Mouse (Mus musculus): ENCODE measurements around the gene Leo1.
"Not testable (repeated sequence)": the region's sequence is repeated elsewhere in the genome, so short reads cannot be mapped to it uniquely, and the experiment has no call there.

Leo1 gene

DNA sequence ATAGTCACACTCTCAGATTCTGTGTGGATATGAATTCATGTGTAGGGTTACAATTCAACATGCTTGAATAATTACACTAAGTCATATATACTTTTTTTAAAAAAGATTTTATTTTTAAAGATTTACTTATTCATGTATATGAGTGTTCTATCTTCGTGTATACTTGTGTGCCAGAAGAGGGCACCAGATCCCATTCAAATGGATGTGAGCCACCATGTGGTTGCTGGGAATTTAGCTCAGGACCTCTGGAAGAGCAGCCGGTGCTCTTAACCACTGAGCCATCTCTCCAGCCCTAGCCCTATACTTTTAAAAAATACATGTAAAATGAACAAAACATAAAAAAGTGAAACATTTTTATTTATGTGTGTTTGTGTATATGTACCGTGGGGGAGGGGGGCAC, 26.3 kb downstream of the Leo1 start:
- no peak for DNase-seq (ENCODE audit: low spot score in 2 of 2)

DNA sequence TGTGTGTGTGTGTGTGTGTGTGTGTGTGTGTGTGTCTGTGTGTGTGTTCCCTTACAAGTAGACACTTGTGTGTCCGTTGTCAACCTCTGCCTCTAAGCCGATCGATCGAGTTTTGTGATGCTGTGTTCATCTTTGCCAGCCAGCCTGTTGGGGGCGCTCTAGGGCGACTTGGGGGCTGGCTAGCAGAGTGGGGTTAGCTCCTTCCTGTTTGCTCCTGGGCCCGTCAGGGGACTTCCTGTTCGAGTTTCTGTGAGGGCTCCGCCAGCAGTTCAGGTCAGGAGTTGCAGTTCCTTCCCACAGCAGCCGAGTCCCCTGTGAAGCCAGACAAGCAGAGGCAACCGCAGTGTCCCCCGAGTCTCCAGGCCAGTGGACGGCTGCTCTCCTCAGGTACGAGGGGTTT, 27.0 kb downstream of the Leo1 start:
- DNase-seq (ENCODE audit: low spot score in 2 of 2) = no peak

DNA sequence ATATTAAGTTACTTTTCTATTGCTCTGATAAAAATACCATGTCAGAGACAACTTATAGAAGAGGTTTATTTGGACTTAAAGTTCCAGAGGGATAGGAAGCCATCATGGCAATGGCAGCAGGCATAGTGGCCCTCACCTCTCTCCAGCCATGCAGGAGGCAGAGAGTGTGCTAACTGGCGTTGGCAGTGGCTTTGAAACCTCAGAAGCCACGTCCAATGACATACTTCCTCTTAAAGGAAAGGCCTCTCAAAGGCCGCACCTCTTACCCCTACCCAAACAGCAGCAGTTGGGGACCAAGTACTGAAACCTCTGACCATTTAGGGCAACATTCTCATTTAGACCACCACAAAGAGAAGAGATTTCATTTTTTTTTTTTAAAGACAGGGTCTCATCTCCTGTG, 35.9 kb downstream of the Leo1 start:
- DNase-seq (ENCODE audit: low spot score in 2 of 2) = no peak

DNA sequence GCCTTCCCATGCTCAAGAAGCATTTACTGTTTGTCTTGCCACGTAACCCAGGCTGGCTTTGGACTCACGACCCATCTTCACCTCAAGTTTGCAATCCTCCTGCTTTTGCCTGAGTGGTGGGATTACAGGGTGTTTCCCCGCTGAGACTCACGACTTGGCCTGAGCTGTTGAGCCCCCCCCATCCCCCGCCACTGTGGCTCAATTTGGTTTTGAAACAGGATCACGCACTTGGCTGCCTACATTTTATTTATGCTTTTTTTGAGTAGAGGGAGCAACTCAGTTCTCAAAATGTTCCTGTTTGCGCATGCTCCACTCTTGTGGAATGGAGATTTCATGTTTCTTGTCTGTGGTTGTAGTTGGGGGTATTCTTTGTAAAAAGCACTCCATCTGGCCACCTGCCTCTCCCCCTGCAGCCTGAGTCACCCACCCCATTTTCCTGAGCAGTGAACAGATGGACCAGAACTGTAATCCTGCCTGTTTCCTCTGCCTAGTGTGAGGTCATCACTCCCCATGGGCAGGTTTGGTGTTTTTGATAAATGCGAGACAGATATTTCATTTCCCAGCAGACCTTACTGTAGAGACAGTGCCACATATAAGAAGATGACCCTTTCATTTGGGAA, 37.9 kb downstream of the Leo1 start:
- DNase-seq (ENCODE audit: low spot score in 2 of 2) = no peak

DNA sequence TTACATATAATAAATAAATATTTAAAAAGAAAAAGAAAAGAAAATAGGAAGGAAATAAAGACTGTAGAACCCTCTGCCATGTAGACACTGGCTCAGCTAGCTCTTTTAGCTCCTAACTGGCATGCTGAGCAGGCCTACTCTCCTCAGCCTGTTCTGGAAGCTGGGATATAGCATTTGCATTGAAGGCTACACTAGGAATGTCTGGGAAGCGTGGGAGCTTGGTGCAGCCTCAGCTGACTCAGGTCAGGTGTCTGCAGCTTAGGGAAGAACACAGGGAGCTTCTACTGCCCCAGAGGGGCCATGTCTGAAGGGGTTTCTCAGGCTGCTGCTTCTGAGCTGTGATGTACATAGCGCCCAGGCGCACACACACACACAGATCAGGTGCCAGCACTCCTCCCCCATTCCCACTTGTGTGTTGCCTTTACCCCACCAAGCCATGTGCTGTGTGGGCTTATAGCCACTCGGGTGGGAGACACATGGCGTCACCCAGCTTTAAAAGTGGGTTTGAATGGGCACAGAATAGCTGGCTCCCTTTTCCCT, 39.3 kb downstream of the Leo1 start:
- no peak for DNase-seq (ENCODE audit: low spot score in 2 of 2)

DNA sequence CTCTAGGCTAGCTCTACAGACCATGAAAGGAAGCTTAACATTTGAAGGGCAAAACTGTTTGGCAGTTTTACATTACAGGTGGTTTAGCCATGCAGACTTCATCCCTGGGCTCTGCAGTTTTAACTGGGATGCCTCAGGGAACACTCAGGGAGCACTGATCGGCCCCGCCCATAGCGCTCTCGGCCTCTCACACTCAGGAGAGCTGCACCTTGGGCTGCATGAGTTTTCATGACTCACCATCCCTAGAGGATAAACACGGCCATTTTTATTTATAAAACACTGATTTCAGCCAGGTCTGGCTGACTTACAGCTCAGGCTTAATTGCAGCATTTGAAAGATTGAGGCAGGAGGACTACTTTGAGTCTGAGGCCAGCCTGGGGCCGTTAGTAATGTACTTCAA, 43.9 kb downstream of the Leo1 start:
- no peak for DNase-seq (ENCODE audit: low spot score in 2 of 2)

DNA sequence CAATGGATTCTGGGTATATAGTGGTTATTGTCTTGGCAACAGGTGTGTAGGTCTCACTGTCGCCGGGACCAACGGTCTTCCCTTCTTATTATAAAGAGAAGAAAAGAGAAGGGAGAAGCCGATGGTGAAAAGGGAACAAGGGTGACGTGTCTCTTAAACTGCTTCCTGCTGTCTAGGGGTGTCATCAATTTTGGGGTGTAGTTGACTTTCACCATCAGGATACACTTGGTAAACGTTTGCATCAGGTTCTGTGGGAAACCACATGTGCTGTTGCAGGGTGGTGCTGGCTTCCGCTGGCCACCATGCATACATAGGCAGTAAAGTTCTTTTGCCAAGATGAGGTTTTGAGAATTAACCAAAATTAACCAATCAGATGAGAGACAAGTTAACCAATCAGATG, 46.9 kb downstream of the Leo1 start:
- DNase-seq (ENCODE audit: low spot score in 2 of 2) = not testable (repeated sequence)

DNA sequence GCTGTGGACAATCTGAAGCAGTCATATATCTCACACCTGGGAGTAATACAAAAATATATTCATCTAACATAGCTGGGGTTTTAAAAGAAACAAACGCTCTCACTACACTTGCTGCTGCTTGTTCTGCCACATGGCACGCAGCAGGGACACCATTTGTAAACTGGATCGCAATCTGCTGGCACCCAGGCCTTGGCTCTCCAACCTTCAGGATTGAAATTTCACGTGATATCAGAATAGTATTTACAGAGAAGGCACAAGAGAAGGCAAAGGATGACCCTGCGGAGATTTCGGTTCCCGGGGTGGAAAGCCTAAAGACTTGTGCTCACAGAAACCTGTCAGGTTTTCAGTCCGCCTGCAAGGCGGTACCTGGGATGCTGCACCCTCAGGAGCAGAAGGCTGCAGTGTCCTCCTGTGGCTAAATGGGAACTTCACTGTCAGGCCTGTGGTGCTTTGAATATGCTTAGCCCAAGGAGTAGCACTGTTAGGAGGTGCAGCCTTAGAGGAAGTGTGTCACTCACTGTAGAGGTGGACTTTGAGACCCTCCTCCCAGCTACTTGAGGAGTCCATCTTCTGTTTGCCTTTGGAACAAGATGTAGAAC, 53.2 kb downstream of the Leo1 start:
- no peak for DNase-seq (ENCODE audit: low spot score in 2 of 2)

DNA sequence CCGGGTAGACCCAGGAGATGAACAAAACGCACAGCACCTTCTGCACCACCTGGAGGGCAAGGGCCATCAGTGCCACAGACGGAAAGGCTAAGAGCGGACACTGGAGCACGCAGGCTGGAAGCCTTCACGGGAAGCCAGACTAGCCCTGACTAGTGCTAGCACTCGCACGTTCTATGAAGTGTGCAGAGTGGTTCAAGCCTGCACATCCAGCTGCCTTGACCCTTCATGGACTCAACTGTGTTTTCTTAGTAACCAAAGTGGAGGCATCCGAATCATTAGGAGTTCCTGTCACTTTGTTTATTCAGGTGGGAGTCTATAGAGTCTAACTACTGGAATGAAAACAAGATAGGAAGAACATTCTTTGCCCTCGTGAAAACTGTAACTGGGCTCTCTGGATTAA, 54.6 kb downstream of the Leo1 start:
- no peak for DNase-seq (ENCODE audit: low spot score in 2 of 2)

DNA sequence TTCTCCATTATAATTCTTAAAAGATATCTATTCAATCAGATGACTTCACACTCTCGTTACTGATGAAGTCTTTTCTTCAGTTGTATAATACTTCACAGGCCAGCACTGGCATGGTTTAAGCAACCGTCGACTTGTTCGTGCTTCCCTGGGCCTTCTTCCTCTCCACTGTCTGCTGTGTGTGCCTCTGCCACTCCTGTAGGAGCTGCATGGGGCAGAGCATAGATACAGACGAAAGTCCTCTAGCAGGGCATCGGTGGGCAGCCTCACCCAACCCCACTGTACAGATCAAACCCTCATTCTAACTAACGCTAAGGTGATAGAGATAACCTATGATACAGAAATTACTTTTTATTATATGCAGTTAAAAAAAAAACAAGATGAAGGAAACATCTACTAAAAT, 57.2 kb downstream of the Leo1 start:
- no peak for DNase-seq (ENCODE audit: low spot score in 2 of 2)

DNA sequence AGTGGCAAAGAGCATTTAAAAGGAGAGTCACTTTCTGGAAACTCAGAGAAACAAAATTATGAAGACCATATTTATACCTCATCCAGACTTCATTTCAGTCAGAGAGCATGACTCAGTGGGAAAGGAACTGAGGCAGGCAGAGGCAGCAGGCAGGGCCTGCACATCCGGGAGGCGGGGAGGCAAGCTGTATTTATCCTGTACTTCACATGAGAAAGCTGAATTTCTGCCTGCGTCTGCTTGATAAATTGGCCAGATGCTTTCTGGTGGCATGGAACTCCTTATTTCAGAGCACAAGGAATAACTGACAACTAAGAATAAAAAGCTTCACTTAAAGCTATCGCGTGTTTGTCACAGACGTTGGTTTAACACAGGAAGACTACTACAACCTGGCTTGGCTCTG, 63.0 kb downstream of the Leo1 start:
- DNase-seq (ENCODE audit: low spot score in 2 of 2) = no peak

DNA sequence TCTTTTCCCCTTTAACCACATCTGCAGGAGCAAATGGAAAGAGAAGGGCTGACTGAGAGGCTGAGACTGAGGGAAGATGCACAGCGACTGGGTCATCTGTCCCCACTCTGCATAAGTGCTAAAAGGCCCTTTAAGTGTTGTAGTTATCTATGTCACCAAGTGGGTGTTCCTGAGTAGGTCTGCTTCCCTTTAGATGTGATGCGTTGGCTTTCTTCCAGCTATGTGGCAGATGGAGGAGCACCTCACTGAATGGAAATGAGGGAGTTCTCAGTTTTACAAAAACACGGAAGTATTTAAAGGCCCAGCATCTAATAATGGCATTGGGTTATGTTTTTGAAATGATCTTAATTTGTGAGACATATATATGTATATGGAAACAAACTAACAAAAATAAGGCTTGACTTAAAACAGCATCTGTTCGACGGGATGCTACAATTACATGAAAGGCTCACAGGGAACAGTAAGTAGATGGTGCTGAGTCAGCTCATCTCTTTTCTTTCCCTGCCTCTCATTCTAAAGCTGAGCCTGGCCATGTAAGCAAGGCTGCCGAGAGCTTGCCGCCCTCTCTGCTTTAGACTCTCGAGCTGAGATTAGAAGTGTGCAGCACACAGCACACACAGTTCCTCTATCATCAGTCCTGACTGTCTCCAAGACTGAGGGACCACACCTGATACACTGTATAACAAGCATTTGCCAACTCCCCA, 70.1 kb downstream of the Leo1 start:
- DNase-seq (ENCODE audit: low spot score in 2 of 2) = no peak

DNA sequence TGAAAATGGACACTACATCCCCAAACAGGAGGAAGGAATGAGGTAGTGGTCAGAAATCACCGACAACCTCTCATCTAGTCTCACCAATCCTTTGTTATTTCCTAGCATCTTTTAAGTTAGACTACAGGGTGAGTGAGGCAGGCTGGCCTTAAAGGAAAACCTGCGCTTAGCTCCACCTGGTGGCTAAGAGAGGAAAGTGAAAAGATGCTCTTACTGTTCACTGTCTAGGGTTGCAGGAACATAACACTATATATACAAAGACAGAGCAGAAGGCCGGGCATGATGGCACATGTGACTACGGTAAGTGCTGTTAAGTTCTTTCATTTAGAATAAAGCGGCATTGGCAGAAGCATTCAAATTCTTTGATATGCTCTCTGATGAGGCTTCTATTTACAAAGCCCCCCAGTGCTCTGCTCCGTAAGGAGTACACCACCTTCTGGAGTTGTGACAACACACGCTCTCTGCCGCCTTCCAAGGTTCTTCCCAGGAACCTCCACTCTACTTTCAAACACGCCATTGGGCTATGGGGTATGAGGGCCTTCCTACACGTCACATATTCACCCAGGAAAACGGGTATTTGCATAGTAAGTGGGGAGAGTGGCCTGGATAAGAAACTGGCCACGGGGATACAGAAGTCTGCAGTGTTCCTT, 74.3 kb downstream of the Leo1 start:
- peak; percentile 28 to 37 for DNase-seq (ENCODE audit: low spot score in 2 of 2)

Data from frontal cortex, postnatal 10 days (tissue).